Mouse (Mus musculus): ENCODE measurements around the gene Sv2b. TPM values are rescaled to one million over a fixed set of nuclear protein-coding genes. Genes with fewer than 3 reads are reported as not detected.
A peak's percentile ranks its signal among the peaks of the same experiment; 100 is the strongest.

The Sv2b gene
- polyA plus RNA-seq, 1 experiment from 2014 or later: 0.02 TPM

DNA sequence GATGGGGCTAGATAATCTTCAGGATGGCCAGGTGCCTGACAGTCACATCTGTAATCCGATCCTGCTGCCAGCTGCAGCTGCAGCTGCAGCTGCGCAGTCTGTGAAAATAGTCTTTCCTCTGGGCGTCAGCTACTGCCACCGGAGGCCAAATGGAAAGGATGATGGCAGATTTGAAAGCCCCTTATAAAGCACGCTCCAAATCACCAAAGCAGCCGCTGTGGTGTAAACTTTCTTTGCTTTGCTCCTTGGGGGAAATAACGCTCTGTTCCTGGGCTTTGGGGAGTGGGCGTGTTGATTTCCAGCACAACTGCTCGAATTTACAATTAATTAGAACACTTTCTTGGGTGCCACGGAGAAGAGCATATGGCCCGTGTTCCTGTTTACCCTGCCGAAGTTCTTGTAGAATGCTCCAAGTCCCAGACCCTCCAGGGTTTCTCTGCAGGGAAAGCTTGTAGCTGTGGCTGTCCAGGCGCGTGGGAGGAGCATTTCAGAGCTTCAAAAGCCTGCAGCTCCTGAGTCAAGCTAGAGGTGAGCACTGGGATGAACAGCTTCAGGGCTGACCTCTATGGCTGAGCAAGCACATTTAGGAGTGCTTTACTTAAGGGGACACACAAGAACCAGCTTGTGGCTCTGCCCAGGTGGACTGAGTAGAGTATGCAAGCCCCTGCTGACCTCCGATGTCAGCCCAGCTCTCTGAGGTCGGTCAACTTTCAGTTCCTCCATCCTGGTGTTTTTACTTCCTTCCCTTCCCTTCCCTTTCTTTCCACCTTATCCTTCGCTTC, 167.0 kb downstream of the Sv2b start:
- TF ChIP-seq CTCF (IDR thresholded peaks at IDR 0.05) (no peak), EP300 (IDR thresholded peaks at IDR 0.05) (no peak)
- H3K9me3 ChIP-seq (ENCODE audit: low read length): no peaks in the 10 kb centered on the region
- no peaks in the 10 kb centered on the region for H3K27me3 ChIP-seq (replicated peaks; ENCODE audit: insufficient read depth, low read length)
- DNase-seq (ENCODE audit: low spot score) (peak; percentile 21), ATAC-seq (no peak)
- H3K4me2 ChIP-seq (replicated peaks; ENCODE audit: low read depth, low read length): peak overlapping the region; percentile 40
- H3K36me3 ChIP-seq (ENCODE audit: insufficient read depth, low read length): no peaks in the 10 kb centered on the region
- H3K27ac ChIP-seq (ENCODE audit: low read length): no peak overlapping the region
- no peak overlapping the region for H3K9ac ChIP-seq (replicated peaks; ENCODE audit: low read depth)
- 7% methylated on average over 17 of the region's 17 CpGs for WGBS
- 0 out of 2 replicates have a peak, but pooled peaks cover 5% of the 10 kb centered on the region for H3K4me1 ChIP-seq (ENCODE audit: insufficient read depth, low read depth, low read length)
- H3K4me3 ChIP-seq (ENCODE audit: low read depth, low read length): peak overlapping the region; percentile 8; the same call in 1 of the 2 replicates

DNA sequence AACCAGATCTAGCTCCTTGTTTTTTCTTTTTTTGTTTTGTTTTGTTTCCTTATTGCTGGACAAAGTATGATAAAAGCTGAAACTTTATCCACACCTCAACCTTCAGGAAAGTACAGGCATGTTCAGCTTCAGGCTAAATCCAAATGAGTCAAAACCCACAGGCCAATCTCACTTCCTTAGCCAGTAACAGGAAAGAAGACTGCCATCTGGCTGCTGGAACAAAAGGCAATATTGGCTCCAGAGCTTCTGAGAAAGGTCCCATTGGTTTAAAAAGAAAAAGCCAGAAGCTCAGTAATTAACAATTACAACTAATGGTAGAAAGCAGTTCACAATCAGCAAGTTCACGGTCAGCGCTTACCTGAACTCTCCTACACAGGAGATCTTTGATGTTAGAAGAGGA, 169.8 kb downstream of the Sv2b start:
- Histone ChIP-seq H3K4me3 (ENCODE audit: low read depth, low read length) (no peak overlapping the region), H3K4me1 (ENCODE audit: insufficient read depth, low read depth, low read length) (0 out of 2 replicates have a peak, but pooled peaks cover 5% of the 10 kb centered on the region), H3K9ac (replicated peaks; ENCODE audit: low read depth) (no peak overlapping the region), H3K27me3 (replicated peaks; ENCODE audit: insufficient read depth, low read length) (no peaks in the 10 kb centered on the region), H3K27ac (ENCODE audit: low read length) (no peak overlapping the region), H3K9me3 (ENCODE audit: low read length) (no peaks in the 10 kb centered on the region), H3K36me3 (ENCODE audit: insufficient read depth, low read length) (no peaks in the 10 kb centered on the region), H3K4me2 (replicated peaks; ENCODE audit: low read depth, low read length) (no peak overlapping the region)
- TF ChIP-seq EP300 (IDR thresholded peaks at IDR 0.05): no peak
- TF ChIP-seq CTCF (IDR thresholded peaks at IDR 0.05): no peak
- no peak for DNase-seq (ENCODE audit: low spot score)
- ATAC-seq: no peak
- 98% methylated on average over 2 of the region's 2 CpGs for WGBS

DNA sequence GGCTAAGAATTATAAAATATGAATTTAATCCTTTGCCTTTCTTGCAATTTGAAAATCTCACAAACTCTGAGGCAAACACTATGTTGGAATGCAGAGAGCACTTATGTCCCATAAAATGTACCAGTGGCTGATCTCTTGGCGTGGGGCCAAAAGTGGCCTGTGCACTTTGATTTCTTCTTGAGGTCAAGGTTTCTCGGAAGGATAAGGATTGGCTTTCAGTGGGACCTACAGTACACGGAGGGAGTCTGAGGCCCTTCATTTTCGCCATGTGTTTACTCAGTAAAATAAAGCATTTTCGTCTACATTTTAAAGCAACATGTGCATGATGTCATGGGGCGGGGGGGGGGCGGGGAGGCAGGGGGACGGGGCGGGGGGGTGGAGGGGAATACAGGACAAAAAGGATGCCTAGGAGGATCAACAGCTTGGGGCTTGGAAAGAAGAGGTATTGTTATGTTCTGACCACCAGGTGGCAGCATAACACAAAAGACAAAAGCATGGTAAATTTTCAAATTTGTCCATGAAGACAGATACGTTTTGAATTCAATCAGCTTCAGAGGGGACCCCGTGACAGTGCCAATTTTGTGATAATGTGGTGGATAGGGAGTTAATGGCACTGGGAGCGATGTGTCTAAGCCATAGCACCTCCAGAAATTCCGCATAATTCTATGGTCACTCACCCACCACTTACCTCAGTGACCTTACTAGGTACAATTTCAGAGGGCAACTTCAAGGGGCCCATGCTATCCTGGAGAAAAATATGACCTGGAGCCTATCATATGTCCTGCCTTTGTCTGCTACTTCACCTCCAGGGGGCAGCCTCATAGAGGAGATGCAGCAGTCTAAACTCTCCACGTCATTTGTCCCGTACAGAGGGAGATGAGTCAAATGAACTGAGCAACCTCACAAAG, 174.1 kb downstream of the Sv2b start:
- DNase-seq (ENCODE audit: low spot score): peak; percentile 69
- Histone ChIP-seq H3K27me3 (replicated peaks; ENCODE audit: insufficient read depth, low read length) (no peaks in the 10 kb centered on the region), H3K4me2 (replicated peaks; ENCODE audit: low read depth, low read length) (no peak overlapping the region), H3K9me3 (ENCODE audit: low read length) (no peaks in the 10 kb centered on the region), H3K4me1 (ENCODE audit: insufficient read depth, low read depth, low read length) (no peaks in the 10 kb centered on the region), H3K36me3 (ENCODE audit: insufficient read depth, low read length) (no peaks in the 10 kb centered on the region), H3K4me3 (ENCODE audit: low read depth, low read length) (no peak overlapping the region), H3K9ac (replicated peaks; ENCODE audit: low read depth) (no peak overlapping the region), H3K27ac (ENCODE audit: low read length) (no peak overlapping the region)
- TF ChIP-seq CTCF (IDR thresholded peaks at IDR 0.05): peak; percentile 73
- TF ChIP-seq EP300 (IDR thresholded peaks at IDR 0.05): no peak
- WGBS: 16% methylated on average over 15 of the region's 15 CpGs
- ATAC-seq: peak; percentile 23

DNA sequence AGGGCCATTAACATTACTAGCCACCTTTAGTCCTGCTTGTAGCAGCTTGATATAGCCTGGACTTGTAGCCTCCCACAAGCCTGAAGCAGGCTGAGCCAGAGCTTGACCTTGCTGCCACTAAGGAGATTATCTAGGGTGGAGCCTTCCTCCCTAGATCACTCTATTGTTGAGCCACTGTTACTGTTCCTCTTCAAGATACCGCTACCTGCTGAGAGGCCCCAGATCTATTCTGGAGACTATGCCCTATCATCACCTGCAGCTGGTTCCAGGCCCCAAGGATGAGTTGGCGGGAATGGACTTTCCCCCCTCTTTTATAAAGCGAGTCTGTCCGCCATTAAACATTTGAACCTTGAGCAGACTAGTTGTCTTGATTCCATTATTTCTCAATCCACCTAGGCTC, 181.0 kb downstream of the Sv2b start:
- Histone ChIP-seq H3K36me3 (ENCODE audit: insufficient read depth, low read length) (no peaks in the 10 kb centered on the region), H3K4me3 (ENCODE audit: low read depth, low read length) (no peak overlapping the region), H3K9me3 (ENCODE audit: low read length) (no peaks in the 10 kb centered on the region), H3K27ac (ENCODE audit: low read length) (no peak overlapping the region), H3K9ac (replicated peaks; ENCODE audit: low read depth) (no peak overlapping the region), H3K27me3 (replicated peaks; ENCODE audit: insufficient read depth, low read length) (no peaks in the 10 kb centered on the region), H3K4me1 (ENCODE audit: insufficient read depth, low read depth, low read length) (no peaks in the 10 kb centered on the region), H3K4me2 (replicated peaks; ENCODE audit: low read depth, low read length) (no peak overlapping the region)
- ATAC-seq: no peak
- 92% methylated on average over 4 of the region's 4 CpGs for WGBS
- TF ChIP-seq EP300 (IDR thresholded peaks at IDR 0.05) (no peak), CTCF (IDR thresholded peaks at IDR 0.05) (no peak)
- no peak for DNase-seq (ENCODE audit: low spot score)

DNA sequence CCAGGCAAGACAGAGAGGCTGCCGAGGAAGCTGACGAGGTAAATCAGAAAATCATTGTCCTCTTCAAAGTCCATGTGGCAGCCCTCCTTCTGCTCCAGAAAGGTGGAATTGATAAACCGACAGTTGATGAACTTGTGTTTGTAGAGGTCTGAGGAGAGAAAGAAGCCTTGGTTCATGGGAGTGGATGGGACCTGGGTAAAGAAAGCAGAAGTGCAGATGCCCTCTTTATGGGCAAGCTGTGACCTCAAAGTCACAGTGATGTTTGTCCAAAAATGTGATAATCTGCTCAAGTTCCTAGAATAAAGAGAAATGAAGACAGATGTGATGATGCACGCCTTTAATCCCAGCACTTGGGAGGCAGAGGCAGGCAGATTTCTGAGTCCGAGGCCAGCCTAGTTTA, 185.0 kb downstream of the Sv2b start:
- no peaks in the 10 kb centered on the region for H3K4me1 ChIP-seq (ENCODE audit: insufficient read depth, low read depth, low read length)
- no peak overlapping the region for H3K4me3 ChIP-seq (ENCODE audit: low read depth, low read length)
- WGBS: 71% methylated on average over 5 of the region's 5 CpGs
- H3K36me3 ChIP-seq (ENCODE audit: insufficient read depth, low read length): no peaks in the 10 kb centered on the region
- H3K9me3 ChIP-seq (ENCODE audit: low read length): no peaks in the 10 kb centered on the region
- no peaks in the 10 kb centered on the region for H3K27me3 ChIP-seq (replicated peaks; ENCODE audit: insufficient read depth, low read length)
- TF ChIP-seq EP300 (IDR thresholded peaks at IDR 0.05) (no peak), CTCF (IDR thresholded peaks at IDR 0.05) (no peak)
- H3K27ac ChIP-seq (ENCODE audit: low read length): no peak overlapping the region
- ATAC-seq (no peak), DNase-seq (ENCODE audit: low spot score) (no peak)
- H3K9ac ChIP-seq (replicated peaks; ENCODE audit: low read depth): no peak overlapping the region
- H3K4me2 ChIP-seq (replicated peaks; ENCODE audit: low read depth, low read length): no peak overlapping the region

GRCm38 (mm10) chr7:75118022-75118673, 190.9 kb downstream of the Sv2b start:
- Histone ChIP-seq H3K4me3 (ENCODE audit: low read depth, low read length) (no peak overlapping the region), H3K27me3 (replicated peaks; ENCODE audit: insufficient read depth, low read length) (no peaks in the 10 kb centered on the region), H3K4me1 (ENCODE audit: insufficient read depth, low read depth, low read length) (no peaks in the 10 kb centered on the region), H3K36me3 (ENCODE audit: insufficient read depth, low read length) (no peaks in the 10 kb centered on the region), H3K4me2 (replicated peaks; ENCODE audit: low read depth, low read length) (peak overlapping the region; percentile 44; the same call in 1 of the 2 replicates), H3K9ac (replicated peaks; ENCODE audit: low read depth) (no peak overlapping the region), H3K27ac (ENCODE audit: low read length) (no peak overlapping the region), H3K9me3 (ENCODE audit: low read length) (no peaks in the 10 kb centered on the region)
- WGBS: 30% methylated on average over 7 of the region's 7 CpGs
- peak; percentile 71 for ATAC-seq
- no peak for TF ChIP-seq EP300 (IDR thresholded peaks at IDR 0.05)
- TF ChIP-seq CTCF (IDR thresholded peaks at IDR 0.05): no peak
- peak; percentile 59 for DNase-seq (ENCODE audit: low spot score)
